Mouse (Mus musculus) MEL (cell line): ENCODE data around the gene Gm11027.

ENCODE experiments used
- CTCF ChIP-seq, 3 experiments: IDR thresholded peaks in 2 of 3; conservative IDR thresholded peaks in 1 of 3; 2 replicates each; pipeline ENCODE4 v1.5.1; 2011 to 2012; ENCODE audit warnings: low read length in 3 of 3, low read depth in 2 of 3, mild to moderate bottlenecking in 2 of 3, improper control_type of control experiment in 1 of 3, inconsistent platforms in 1 of 3, mixed read lengths in 1 of 3, moderate library complexity in 1 of 3; ENCODE audit not compliant: control insufficient read depth in 1 of 3, insufficient read depth in 1 of 3, poor library complexity in 1 of 3, severe bottlenecking in 1 of 3
- MYC ChIP-seq: IDR thresholded peaks from 2 replicates; pipeline ENCODE4 v1.6.1; 2011; ENCODE audit warnings: low read depth, mild to moderate bottlenecking, low read length, improper control_type of control experiment, moderate library complexity
- SIN3A ChIP-seq: IDR thresholded peaks from 2 replicates; pipeline ENCODE4 v1.6.1; 2012; ENCODE audit warnings: low read length, improper control_type of control experiment, inconsistent platforms
- ZKSCAN1 ChIP-seq: IDR thresholded peaks from 2 replicates; pipeline ENCODE4 v1.6.1; 2012; ENCODE audit warnings: low read depth, mild to moderate bottlenecking, inconsistent platforms, low read length, improper control_type of control experiment, moderate library complexity

- TF ChIP-seq ZKSCAN1, result no peak
- TF ChIP-seq SIN3A, result no peak
- no peak for TF ChIP-seq CTCF (IDR thresholded peaks at IDR 0.05 in 2 of 3, conservative IDR thresholded peaks at IDR 0.05 in 1 of 3; ENCODE audit: control insufficient read depth in 1 of 3, insufficient read depth in 1 of 3, low read depth in 2 of 3, low read length in 3 of 3, poor library complexity in 1 of 3, severe bottlenecking in 1 of 3)
- no peak for TF ChIP-seq MYC
These were observed 48.7 kb upstream of the Gm11027 start for GRCm38 (mm10) chr12:116226289-116227057.
